Mouse (Mus musculus): Measurements from ENCODE around the gene Zbtb8os. TPM values are rescaled to one million over a fixed set of nuclear protein-coding genes. Genes with fewer than 3 reads are reported as not detected.
A peak's percentile ranks its signal among the peaks of the same experiment; 100 is the strongest.

The Zbtb8os gene
- polyA plus RNA-seq, 1 experiment from 2014 or later = 53.3 TPM

DNA sequence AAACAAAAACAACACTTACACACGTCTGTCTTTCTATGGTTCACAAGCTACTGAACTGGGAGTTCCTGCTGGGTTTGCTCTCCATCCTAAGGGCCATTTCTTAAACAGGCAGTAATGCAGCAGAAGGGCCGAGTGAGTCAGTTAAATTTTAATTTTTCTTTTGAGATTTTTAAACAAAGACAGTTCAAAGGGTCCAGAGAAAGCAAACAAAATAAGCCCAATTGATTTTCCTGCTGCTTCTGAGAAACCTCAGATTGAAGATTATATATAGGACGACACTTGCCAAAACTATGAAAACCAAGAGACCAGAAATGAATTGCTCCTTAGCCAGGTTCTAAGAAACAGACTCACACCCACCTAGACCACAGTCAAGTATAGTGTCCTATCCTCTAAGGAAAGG lies 21.6 kb upstream of the Zbtb8os start:
- DNase-seq (ENCODE audit: low spot score) (no peak), ATAC-seq (ENCODE audit: insufficient number of reproducible peaks, low FRiP score, low TSS enrichment, low read depth) (no peak)
- Histone ChIP-seq H3K9ac (ENCODE audit: low read length) (no peak overlapping the region), H3K36me3 (ENCODE audit: control insufficient read depth, insufficient read depth, low read length) (peaks cover 42% of the 10 kb centered on the region), H3K27me3 (ENCODE audit: control insufficient read depth, insufficient read depth, low read length) (no peaks in the 10 kb centered on the region), H3K9me3 (ENCODE audit: control insufficient read depth, low read length) (no peaks in the 10 kb centered on the region), H3K4me2 (ENCODE audit: low read depth, severe bottlenecking) (no peak overlapping the region), H3K4me1 (ENCODE audit: control insufficient read depth, insufficient read depth, low read length) (no peaks in the 10 kb centered on the region), H3K4me3 (ENCODE audit: low read depth, low read length) (no peak overlapping the region), H3K27ac (replicated peaks; ENCODE audit: low read depth, low read length) (no peak overlapping the region)
- WGBS = 92% methylated on average over 3 of the region's 3 CpGs

DNA sequence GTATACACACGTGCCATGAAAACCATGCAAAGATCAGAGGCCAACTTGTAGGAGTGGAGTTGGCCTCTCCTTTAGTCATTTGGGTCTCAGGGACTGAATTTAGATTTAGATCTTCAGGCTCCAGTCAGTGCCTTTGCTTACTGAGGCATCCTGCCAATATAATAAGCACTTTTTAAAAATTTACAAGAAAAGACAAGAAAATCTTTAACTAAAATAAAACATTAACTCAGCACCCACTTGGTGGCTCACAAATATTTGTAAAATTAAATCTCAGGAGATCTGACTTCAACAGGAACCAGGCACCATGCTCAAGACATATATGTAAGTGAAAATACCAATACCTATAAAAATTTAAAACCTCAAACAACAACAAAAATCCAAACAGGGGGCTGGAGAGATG lies 14.6 kb upstream of the Zbtb8os start:
- H3K27me3 ChIP-seq (ENCODE audit: control insufficient read depth, insufficient read depth, low read length) = no peaks in the 10 kb centered on the region
- H3K9me3 ChIP-seq (ENCODE audit: control insufficient read depth, low read length) = no peaks in the 10 kb centered on the region
- ATAC-seq (ENCODE audit: insufficient number of reproducible peaks, low FRiP score, low TSS enrichment, low read depth) = no peak
- no peaks in the 10 kb centered on the region for H3K4me1 ChIP-seq (ENCODE audit: control insufficient read depth, insufficient read depth, low read length)
- WGBS = 100% methylated on average over 1 of the region's 1 CpGs
- no peak overlapping the region for H3K4me2 ChIP-seq (ENCODE audit: low read depth, severe bottlenecking)
- DNase-seq (ENCODE audit: low spot score) = no peak
- no peak overlapping the region for H3K27ac ChIP-seq (replicated peaks; ENCODE audit: low read depth, low read length)
- H3K9ac ChIP-seq (ENCODE audit: low read length) = no peak overlapping the region
- peaks cover 22% of the 10 kb centered on the region for H3K36me3 ChIP-seq (ENCODE audit: control insufficient read depth, insufficient read depth, low read length)
- no peak overlapping the region for H3K4me3 ChIP-seq (ENCODE audit: low read depth, low read length)

DNA sequence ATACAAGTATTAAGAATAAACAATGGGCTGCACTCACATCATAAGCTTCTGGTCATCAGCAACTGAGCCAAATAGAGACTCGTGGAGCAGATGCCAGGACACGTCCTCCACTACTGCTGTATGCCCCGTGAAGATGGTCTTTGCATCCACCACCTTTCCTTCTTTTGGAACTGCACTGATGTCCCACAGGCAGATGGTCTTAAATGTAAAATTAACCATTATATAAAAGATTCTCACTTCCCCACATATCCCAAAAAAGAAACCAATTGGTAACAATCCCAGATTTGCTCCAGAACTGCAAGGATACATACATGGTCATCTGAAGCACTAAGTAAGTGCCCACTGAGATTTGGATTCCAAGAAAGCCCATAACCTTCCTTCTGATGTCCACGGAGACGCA lies 13.5 kb upstream of the Zbtb8os start:
- Histone ChIP-seq H3K27ac (replicated peaks; ENCODE audit: low read depth, low read length) (no peak overlapping the region), H3K27me3 (ENCODE audit: control insufficient read depth, insufficient read depth, low read length) (no peaks in the 10 kb centered on the region), H3K4me2 (ENCODE audit: low read depth, severe bottlenecking) (no peak overlapping the region), H3K36me3 (ENCODE audit: control insufficient read depth, insufficient read depth, low read length) (peaks cover 24% of the 10 kb centered on the region), H3K9me3 (ENCODE audit: control insufficient read depth, low read length) (no peaks in the 10 kb centered on the region), H3K4me3 (ENCODE audit: low read depth, low read length) (no peak overlapping the region), H3K4me1 (ENCODE audit: control insufficient read depth, insufficient read depth, low read length) (no peaks in the 10 kb centered on the region), H3K9ac (ENCODE audit: low read length) (no peak overlapping the region)
- DNase-seq (ENCODE audit: low spot score) (no peak), ATAC-seq (ENCODE audit: insufficient number of reproducible peaks, low FRiP score, low TSS enrichment, low read depth) (no peak)
- 95% methylated on average over 5 of the region's 5 CpGs for WGBS

DNA sequence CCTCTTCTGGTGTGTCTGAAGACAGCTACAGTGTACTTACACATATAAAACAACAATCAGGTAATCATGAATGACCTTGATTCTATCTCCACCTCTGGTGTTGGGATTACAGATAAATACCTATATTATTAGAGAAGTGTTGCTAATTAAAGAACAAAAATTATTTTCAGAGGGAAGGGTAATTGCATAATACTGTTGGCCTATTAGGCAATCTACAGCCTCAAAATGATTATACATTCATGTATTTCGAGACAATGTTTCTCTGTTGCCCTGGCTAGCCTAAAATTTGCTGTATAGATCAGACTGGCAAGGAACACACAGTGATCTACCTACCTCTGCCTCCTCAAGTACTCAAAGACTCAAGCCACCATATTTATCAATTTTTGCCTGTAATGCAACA lies 12.0 kb upstream of the Zbtb8os start:
- Histone ChIP-seq H3K27me3 (ENCODE audit: control insufficient read depth, insufficient read depth, low read length) (no peaks in the 10 kb centered on the region), H3K36me3 (ENCODE audit: control insufficient read depth, insufficient read depth, low read length) (peaks cover 28% of the 10 kb centered on the region), H3K9me3 (ENCODE audit: control insufficient read depth, low read length) (no peaks in the 10 kb centered on the region), H3K9ac (ENCODE audit: low read length) (no peak overlapping the region), H3K4me3 (ENCODE audit: low read depth, low read length) (no peak overlapping the region), H3K4me2 (ENCODE audit: low read depth, severe bottlenecking) (no peak overlapping the region), H3K4me1 (ENCODE audit: control insufficient read depth, insufficient read depth, low read length) (no peaks in the 10 kb centered on the region), H3K27ac (replicated peaks; ENCODE audit: low read depth, low read length) (no peak overlapping the region)
- no peak for DNase-seq (ENCODE audit: low spot score)
- no peak for ATAC-seq (ENCODE audit: insufficient number of reproducible peaks, low FRiP score, low TSS enrichment, low read depth)
- WGBS = 90% methylated on average over 1 of the region's 1 CpGs

GRCm38 (mm10) chr4:129324756-129325155 lies 10.7 kb upstream of the Zbtb8os start:
- H3K27me3 ChIP-seq (ENCODE audit: control insufficient read depth, insufficient read depth, low read length) = no peaks in the 10 kb centered on the region
- H3K9ac ChIP-seq (ENCODE audit: low read length) = no peak overlapping the region
- no peaks in the 10 kb centered on the region for H3K9me3 ChIP-seq (ENCODE audit: control insufficient read depth, low read length)
- no peak for DNase-seq (ENCODE audit: low spot score)
- H3K36me3 ChIP-seq (ENCODE audit: control insufficient read depth, insufficient read depth, low read length) = peaks cover 26% of the 10 kb centered on the region
- no peak overlapping the region for H3K4me3 ChIP-seq (ENCODE audit: low read depth, low read length)
- H3K4me2 ChIP-seq (ENCODE audit: low read depth, severe bottlenecking) = no peak overlapping the region
- ATAC-seq (ENCODE audit: insufficient number of reproducible peaks, low FRiP score, low TSS enrichment, low read depth) = no peak
- H3K4me1 ChIP-seq (ENCODE audit: control insufficient read depth, insufficient read depth, low read length) = no peaks in the 10 kb centered on the region
- WGBS = 84% methylated on average over 1 of the region's 1 CpGs
- H3K27ac ChIP-seq (replicated peaks; ENCODE audit: low read depth, low read length) = no peak overlapping the region

GRCm38 (mm10) chr4:129326191-129326590 lies 9.3 kb upstream of the Zbtb8os start:
- H3K27ac ChIP-seq (replicated peaks; ENCODE audit: low read depth, low read length) = no peak overlapping the region
- no peak overlapping the region for H3K4me3 ChIP-seq (ENCODE audit: low read depth, low read length)
- peaks cover 27% of the 10 kb centered on the region for H3K36me3 ChIP-seq (ENCODE audit: control insufficient read depth, insufficient read depth, low read length)
- H3K9me3 ChIP-seq (ENCODE audit: control insufficient read depth, low read length) = no peaks in the 10 kb centered on the region
- H3K27me3 ChIP-seq (ENCODE audit: control insufficient read depth, insufficient read depth, low read length) = no peaks in the 10 kb centered on the region
- H3K4me1 ChIP-seq (ENCODE audit: control insufficient read depth, insufficient read depth, low read length) = no peaks in the 10 kb centered on the region
- ATAC-seq (ENCODE audit: insufficient number of reproducible peaks, low FRiP score, low TSS enrichment, low read depth) (no peak), DNase-seq (ENCODE audit: low spot score) (no peak)
- WGBS = 84% methylated on average over 1 of the region's 1 CpGs
- no peak overlapping the region for H3K9ac ChIP-seq (ENCODE audit: low read length)
- H3K4me2 ChIP-seq (ENCODE audit: low read depth, severe bottlenecking) = no peak overlapping the region

GRCm38 (mm10) chr4:129332846-129333245 lies 2.6 kb upstream of the Zbtb8os start:
- H3K4me3 ChIP-seq (ENCODE audit: low read depth, low read length) = peak overlapping the region; percentile 99
- no peaks in the 10 kb centered on the region for H3K9me3 ChIP-seq (ENCODE audit: control insufficient read depth, low read length)
- H3K27ac ChIP-seq (replicated peaks; ENCODE audit: low read depth, low read length) = no peak overlapping the region
- H3K4me2 ChIP-seq (ENCODE audit: low read depth, severe bottlenecking) = peak overlapping the region; percentile 60; the same call in 1 of the 2 replicates
- no peak overlapping the region for H3K9ac ChIP-seq (ENCODE audit: low read length)
- peaks cover 13% of the 10 kb centered on the region for H3K4me1 ChIP-seq (ENCODE audit: control insufficient read depth, insufficient read depth, low read length)
- DNase-seq (ENCODE audit: low spot score) (no peak), ATAC-seq (ENCODE audit: insufficient number of reproducible peaks, low FRiP score, low TSS enrichment, low read depth) (no peak)
- H3K27me3 ChIP-seq (ENCODE audit: control insufficient read depth, insufficient read depth, low read length) = no peaks in the 10 kb centered on the region
- peaks cover 19% of the 10 kb centered on the region; the same call in 1 of the 2 replicates for H3K36me3 ChIP-seq (ENCODE audit: control insufficient read depth, insufficient read depth, low read length)
- WGBS = 73% methylated on average over 1 of the region's 1 CpGs

DNA sequence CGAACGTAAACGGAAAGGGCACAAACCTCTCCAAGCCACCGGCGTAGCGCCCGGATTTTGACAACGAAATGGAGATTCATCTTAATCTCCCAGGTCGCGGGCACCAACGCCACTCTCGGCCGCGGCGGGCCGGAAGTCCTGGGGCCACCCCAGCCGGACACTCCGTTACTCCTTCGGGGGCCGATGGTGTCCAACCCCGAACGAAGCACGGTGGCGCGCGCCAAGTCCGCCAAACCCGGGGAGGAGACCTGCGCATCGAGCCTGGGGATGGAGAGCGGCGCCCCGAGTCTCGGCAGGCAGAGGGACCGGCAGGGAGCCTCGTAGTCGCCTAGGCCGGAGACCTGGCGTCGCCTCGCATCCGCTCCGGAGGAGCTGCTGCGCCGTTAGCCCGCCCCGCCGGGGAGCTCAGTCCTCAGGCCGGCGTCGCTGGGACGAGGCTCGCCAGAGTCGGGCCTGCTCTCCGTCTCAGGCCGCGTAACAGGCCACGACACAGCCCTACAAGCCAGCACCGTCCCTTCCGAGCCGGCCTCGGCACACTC lies 749 bp upstream of the Zbtb8os start:
- H3K9me3 ChIP-seq (ENCODE audit: control insufficient read depth, low read length) = no peaks in the 10 kb centered on the region
- under 1% methylated on average over 61 of the region's 62 CpGs for WGBS
- peaks cover 9% of the 10 kb centered on the region; the same call in 1 of the 2 replicates for H3K36me3 ChIP-seq (ENCODE audit: control insufficient read depth, insufficient read depth, low read length)
- H3K27me3 ChIP-seq (ENCODE audit: control insufficient read depth, insufficient read depth, low read length) = no peaks in the 10 kb centered on the region
- H3K27ac ChIP-seq (replicated peaks; ENCODE audit: low read depth, low read length) = peak overlapping the region; percentile 95
- H3K4me3 ChIP-seq (ENCODE audit: low read depth, low read length) = peak overlapping the region; percentile 99
- DNase-seq (ENCODE audit: low spot score) (peak; percentile 75), ATAC-seq (ENCODE audit: insufficient number of reproducible peaks, low FRiP score, low TSS enrichment, low read depth) (no peak; the same call in 1 of the 2 replicates)
- peaks cover 13% of the 10 kb centered on the region for H3K4me1 ChIP-seq (ENCODE audit: control insufficient read depth, insufficient read depth, low read length)
- peak overlapping the region; percentile 99 for H3K9ac ChIP-seq (ENCODE audit: low read length)
- peak overlapping the region; percentile 60 for H3K4me2 ChIP-seq (ENCODE audit: low read depth, severe bottlenecking)

GRCm38 (mm10) chr4:129336291-129336690 lies 796 bp downstream of the Zbtb8os start:
- H3K4me3 ChIP-seq (ENCODE audit: low read depth, low read length) = peak overlapping the region; percentile 99
- peaks cover 5% of the 10 kb centered on the region; the same call in 1 of the 2 replicates for H3K36me3 ChIP-seq (ENCODE audit: control insufficient read depth, insufficient read depth, low read length)
- H3K27me3 ChIP-seq (ENCODE audit: control insufficient read depth, insufficient read depth, low read length) = no peaks in the 10 kb centered on the region
- peak overlapping the region; percentile 78 for H3K9ac ChIP-seq (ENCODE audit: low read length)
- peaks cover 13% of the 10 kb centered on the region for H3K4me1 ChIP-seq (ENCODE audit: control insufficient read depth, insufficient read depth, low read length)
- peak overlapping the region; percentile 47 for H3K4me2 ChIP-seq (ENCODE audit: low read depth, severe bottlenecking)
- peak overlapping the region; percentile 94 for H3K27ac ChIP-seq (replicated peaks; ENCODE audit: low read depth, low read length)
- WGBS = 52% methylated on average over 14 of the region's 14 CpGs
- no peaks in the 10 kb centered on the region for H3K9me3 ChIP-seq (ENCODE audit: control insufficient read depth, low read length)
- DNase-seq (ENCODE audit: low spot score) (no peak), ATAC-seq (ENCODE audit: insufficient number of reproducible peaks, low FRiP score, low TSS enrichment, low read depth) (no peak)
